Mouse (Mus musculus): ENCODE data around the gene Mff.

Gene Mff

DNA sequence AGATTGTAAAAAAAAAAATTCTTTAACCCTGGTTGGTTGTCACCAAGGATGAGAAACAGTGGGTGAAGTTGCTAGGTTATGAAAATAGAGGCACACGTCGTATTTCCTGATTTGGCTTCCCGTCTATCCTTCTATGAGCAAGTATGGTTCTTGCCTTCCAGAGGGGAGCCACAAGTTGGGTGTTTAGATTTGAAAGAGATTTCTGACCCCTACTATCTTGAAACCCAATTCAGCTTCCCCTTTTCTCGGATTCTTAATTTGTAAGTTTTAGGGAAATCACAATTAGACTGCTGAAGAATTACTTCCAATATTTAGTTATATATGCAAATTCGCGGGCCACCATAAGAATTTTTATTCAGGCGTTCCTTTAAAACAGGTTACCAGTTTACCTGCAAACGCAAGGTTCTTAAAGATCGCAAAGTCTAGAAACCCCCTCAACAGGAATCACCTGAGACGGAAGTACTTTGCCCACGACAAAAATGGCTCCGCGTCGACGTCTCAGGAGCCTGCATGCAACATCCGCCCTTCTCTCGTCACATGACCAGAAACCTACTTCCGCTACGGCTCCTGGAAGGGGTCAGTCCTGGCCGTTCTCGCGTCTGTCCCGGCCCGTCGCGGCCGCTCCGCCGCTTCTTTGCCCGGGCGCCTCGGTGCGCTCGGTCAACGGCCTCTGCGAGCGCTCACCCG is at the start of gene Mff:
Gene Mff (plus strand): TSS at position 552 of the 687 bp plus-strand sequence.
- DNase-seq, result peak; percentile 94

DNA sequence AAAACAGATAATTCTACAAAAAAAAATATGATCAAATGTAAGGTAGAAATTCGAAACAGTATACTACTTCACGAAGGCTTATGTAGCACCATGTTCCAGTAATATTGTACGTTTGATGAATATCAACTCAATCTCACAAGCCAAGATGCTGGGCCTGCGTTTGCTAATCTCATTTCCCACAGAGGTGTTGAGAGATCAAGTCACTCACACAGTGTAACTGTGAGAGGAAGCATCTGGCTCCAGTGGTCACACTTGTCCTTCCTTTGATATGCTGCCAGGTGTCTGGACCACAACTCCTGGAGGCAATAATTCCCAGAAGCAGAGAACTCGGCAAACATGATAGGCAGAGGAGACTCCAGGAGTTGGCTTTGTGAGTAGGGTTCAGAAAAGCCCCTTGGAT is 38.4 kb upstream of the Mff start:
- DNase-seq, result no peak

DNA sequence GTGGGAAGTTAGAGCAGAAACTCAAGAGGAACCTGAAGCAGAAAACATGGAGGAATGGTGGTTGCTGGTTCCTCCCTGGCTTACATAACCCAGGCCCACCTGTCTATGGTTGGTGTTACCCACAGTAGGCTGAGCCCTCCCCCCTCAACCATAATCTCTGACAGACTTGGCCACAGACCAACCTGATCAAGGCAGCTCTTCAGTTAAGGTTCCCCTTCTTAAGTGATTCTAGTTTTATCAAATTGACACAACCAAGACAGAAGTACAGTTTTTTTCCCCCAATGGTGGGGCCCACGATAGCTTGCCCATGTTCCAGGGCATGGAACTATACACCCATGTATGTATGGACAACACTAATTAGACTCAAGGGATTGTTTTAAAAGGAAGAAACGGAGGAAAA is 37.8 kb upstream of the Mff start:
- no peak for DNase-seq

DNA sequence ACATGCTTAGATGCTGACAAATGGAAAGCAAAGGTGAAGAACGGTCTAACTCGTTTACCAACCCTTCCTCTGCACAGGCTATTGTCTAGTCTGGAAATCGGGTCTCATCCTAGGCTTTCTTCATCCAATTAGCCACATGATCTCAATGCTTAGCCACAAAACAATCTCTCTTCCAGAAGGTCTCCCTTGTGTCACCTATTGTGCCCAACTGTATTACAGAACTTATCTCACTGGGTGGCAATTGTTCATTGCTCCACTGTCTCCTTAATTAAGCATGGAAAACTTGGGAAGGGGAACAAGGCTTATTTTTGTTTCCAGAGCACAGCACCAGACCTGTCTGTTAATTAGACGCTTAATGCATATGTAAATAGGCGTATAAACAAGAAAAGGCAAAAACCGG is 36.8 kb upstream of the Mff start:
- no peak for DNase-seq

DNA sequence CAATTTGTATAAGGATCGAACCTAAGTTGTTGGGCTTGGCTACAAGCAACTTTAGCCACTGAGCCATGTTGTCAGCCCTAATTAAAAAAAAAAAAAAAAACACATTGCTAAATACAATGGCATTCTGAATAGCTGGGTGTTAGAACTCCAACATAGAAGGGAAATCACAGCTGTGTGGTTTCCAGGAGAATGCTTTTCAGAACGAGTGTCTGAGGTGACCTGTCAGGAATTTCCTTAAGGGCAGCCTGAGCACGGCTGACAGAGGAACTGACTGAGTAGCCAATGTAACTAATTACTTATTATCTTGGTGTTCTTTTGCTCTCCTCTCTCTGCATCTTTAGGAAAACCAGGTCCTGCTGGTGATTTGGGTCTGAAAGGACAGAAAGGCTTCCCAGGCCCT is 28.8 kb upstream of the Mff start:
- DNase-seq, result no peak

DNA sequence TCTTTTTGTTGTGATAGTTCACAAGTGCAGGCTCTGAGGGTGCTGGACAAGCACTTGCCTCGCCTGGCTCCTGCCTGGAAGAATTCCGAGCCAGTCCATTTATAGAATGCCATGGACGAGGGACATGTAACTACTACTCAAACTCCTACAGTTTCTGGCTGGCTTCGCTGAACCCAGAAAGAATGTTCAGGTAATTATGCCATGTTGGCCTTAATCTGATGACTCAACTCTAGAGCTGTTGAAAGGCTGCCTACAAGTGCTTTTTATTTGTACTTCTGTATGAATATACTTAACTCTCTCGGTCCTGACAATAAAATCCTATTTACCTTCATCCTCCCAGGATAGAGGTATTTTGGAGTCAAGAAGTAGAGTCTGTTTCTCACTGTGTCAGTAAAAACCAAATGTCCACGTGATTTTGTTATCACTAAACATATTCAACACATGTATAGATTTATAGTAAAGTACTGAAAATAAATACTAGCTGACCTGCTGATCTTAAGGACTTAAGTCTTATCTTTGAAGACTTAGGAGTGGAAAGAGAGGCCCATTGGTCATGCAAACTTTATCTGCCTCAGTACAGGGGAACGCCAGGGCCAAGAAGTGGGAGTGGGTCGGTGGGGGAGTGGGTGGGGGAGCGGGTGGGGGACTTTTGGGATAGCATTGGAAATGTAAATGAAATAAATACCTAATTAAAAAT is 6.7 kb upstream of the Mff start:
- no peak for DNase-seq

DNA sequence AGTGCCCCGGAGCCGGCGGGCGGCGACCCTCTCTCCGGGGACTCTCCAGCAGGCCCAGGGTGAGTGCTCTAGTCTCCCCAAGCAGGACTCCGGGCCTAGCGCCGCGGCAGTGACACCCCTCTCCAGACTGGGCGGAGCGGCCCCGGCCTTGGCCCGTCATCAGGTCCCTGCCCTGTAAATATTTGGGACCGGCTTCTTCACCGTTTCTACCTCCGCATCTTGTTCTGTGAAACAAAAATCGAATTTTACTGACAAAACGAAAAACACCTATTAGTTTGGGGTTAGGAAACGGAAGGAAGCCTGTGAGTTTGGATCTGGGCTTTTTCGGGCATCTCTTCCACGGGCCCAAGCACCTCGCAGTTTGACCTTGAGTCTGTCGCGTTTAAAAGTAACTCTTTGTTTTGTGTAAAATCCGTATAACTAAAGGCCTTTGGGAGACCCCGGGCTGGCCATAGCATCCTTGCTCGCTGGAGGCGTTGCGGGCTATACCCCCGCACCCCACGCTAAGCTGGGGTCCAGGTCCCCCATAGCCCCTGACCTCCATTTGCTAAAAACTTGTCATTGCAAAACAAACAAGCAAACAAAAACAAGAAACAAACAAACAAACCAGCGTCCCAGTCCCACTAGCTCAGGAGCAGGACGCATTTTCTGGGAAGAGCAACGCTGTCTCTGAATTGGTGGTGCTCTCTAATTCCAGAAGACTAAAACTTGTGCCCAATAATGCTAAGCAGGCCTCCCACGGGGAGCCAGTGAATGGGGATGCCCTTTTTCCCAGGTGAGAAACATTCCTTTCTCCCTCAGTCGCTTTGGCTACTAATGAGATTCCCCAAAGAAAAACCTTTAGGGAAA is 560 bp downstream of the Mff start:
- DNase-seq, result no peak

DNA sequence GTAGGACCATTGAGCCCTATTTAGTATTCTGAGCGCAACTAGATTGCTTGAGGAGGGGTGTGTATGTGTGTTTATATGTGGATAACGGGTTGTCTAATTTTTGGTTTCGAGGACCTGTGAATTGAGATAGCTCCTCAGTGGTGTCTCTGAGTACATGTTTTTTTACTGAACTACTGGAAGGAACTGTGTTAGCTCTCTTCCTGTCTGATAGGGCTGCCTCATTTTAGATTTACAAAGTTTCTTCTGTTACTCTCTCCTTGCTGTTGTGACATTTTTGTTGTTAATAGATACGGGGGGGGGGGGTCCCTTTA is 1.1 kb downstream of the Mff start:
- DNase-seq, result no peak

DNA sequence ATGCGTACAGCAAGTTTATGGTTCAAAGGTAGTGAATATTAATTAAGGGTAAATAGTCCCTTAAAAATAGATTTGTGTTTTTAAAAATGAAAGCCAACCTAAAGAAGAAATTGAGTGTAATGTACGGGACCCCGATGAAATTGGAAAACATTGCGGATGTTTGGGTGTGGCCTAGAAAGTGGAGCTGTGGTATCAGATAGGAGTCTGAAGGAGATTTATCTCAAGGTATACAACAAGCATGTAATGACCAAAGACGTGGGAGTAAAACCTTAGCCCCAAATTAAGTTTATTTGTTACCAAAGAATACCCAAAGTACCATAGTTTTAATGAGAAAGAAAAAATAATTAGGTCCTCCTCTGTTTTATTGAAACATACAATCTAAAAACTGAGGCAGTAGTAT is 1.8 kb downstream of the Mff start:
- DNase-seq, result no peak

DNA sequence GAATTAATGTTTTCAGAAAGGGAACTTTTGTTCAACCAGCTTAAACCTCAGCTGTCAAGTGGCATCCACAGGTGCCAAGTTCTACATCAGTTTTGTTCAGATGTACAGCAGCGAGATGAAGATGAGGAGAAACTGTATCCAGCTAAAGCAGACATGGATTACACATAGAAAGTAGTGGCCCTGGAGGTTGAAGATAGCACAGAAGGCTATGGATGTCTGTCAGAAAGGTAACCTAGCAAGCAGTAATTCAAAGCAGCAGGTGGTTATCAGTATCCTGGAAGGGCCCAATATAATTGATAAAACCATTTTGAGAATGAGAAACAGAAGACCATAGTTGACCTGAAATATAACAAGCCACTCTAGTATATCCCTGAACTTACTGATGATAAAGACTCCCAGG is 8.7 kb downstream of the Mff start:
- no peak for DNase-seq

DNA sequence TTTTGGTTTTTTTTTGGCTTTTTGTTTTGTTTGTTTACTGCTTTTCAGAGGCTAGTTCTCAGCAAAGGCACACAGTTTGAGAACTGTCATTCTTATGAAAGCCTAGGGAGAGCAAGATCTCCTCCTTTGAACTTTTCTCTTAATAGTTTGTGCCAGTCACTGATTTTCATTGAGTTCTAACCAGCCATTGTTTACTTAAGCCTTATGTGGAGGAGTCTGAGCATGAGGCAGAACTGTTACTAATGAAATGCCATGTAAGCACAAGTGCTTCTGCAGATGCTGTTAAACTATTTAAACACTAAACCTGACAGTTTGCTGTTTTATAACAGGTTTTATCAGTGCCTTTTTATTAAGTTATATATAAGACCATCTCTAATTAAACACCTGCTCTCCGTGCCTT is 13.4 kb downstream of the Mff start:
- no peak for DNase-seq

DNA sequence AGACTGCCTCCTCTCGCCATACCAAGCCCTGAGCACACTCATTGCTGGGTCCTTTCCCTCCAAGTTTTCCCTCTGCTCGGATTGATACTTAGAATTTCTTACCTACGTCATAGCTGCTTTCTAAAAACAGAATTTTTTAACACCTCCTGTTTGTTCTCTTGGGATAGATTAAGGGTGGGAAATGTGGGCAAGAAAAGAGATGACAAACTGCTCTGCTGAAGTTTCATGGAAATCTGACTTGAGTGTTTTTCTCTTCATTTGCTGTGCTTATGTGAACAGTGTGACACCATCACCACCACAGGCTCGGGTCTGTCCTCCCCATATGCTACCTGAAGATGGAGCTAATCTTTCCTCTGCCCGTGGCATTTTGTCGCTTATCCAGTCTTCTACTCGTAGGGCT is 16.8 kb downstream of the Mff start:
- no peak for DNase-seq

DNA sequence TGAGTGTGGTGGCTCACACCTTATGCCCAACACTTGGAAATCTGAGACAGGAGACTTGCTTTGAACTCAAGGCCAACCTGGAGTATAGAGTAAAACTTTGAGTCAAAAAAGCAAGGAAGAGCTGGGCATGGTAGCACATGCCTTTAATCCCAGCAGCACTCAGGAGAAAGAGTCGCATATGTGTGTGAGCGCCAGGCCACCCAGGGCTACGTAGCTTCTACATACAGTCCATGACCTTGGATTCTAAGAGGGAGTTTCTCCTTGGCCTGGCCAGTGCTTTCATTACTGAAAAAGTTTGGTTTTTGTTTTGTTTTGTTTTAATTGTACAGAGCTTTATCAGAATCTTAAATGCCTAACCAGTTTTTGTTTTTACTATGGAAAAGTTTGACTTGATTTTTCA is 19.3 kb downstream of the Mff start:
- DNase-seq, result no peak

DNA sequence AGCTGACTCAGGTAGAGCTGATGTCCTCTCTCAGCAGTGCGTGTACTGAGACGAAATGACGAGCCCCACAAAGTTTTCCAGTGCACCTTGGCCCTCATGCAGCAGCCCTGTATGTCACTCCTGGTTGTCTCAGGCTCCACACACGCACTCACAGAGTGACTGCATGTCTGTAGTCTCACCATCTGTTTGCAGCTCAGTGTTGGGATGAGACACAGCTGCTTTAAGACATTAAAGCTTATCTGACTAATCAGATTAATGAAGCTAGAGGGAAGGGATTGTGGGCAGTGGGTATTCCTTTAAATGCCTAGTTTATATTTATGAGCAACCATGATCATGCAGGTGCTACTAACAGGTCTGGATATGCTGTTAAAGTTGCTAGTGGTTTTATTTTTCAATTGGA is 21.7 kb downstream of the Mff start:
- peak; percentile 23 for DNase-seq

DNA sequence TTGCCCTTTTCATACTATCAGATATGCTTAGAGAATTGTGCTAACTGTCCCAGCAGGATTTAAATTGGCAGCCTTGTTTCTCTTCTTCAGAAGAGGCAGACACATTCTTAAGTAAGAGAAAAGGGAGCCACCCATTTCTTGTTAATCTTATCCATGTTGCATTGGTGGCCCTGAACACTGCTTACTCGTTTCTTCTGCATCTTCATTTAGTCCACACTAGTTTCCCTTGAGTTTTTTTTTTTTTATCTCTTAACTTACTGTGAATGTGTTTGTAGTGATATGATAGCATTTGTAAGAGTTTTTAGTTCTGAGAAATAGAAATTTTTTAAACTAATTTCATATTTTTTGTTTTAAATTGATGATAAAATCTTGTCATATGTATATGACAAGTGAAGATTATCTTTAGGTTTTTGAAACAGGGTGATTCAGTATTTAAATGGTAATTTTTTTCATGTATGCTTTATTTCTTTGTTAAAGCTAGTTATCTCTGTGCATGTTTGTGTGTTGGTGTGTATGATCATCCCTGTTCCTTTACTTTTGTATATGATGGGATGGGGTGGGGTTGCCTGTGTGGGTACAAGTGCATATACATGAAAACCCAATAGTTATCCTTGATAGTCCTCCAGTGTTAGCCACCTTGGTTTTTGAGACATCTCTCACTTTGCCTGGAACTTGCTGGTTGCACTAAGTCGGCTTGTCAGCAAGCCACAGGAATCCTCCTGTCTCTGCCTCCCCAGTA is 23.2 kb downstream of the Mff start:
- no peak for DNase-seq

DNA sequence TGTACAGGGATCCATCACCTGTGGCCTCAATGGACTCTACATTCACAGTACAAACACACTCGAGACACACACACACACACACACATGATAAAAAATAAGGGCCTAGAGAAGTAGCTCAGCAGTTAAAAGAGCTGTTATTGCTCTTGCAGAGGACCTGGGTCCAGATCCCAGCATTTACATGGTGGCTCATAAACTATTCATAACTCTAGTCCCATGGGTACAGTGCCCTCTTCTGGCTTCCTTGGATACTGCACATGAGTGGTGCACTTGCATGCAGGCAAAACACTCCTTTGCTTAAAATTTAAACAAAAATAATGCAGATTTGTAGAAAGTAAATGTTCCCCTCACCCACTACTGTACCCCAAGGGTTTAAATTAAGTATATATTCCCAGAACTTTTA is 34.8 kb downstream of the Mff start:
- DNase-seq, result no peak

DNA sequence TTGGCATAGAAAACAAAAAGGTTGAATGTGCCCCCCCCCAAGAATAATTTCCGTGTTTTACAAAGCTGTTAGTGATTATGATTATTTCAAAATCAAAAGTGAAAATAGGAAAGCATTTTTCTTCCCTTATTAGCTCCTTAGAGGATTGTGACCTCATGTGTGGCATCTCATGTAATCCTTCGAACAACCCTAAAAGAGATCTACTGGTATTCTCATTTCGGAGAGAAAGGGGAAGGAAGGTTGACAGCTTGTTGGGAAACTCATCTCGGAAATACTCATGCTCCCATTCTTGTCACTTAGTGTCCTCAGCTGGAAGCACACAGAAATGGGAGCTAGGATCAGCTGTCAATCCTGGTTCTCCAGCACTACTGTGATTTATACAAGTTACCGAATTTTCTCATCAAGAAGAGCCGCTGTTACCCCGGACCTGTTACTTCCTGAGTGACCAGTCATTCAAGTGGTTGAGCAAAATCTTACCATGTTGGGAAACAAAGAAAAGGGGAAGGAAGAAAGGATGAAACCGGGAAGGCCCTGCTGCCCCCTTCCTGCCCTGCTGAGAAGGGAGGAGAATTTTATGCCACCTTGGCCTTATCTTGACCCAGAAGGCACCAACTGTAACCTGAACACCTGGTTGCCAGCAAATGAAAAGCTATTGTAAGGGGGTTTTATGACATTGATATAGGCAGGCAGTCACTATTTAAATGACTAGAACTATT is 36.9 kb downstream of the Mff start:
- no peak for DNase-seq

DNA sequence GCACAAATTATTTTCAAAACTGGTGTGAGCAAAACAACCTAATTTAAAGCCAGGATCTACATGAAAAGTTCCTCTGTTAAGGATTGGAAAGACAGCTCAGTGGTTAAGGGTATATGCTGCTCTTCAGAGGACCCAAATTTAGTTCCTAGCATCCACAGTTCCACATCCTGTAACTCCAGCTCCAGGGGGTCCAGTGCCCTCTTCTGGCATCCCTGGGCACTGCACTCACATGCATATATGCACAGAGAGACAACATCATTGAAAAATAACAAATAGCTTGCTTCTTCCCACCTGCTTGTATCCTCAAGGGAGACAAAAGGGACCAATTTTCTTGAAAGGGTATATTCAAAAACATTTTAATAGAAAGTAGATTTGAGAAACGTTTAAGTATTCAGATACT is 37.6 kb downstream of the Mff start:
- no peak for DNase-seq

DNA sequence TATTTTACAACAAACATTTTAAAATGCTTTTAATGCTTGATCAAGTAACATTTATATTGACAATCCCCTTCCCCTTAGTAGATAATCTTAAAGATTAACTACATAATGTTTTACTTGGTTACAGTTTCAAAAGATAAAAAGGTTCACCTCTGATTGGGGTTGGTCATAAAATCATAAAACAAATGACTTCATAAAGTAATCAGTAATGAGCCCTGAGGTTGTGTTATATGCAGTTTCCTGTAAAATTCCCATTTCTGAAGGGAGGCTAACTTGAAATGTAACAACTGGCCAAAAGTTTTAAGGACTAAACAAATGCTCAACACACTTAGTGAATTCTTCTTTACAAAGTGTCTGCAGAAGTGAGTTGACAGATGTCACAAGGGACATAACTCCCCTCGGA is 41.5 kb downstream of the Mff start:
- DNase-seq, result no peak

DNA sequence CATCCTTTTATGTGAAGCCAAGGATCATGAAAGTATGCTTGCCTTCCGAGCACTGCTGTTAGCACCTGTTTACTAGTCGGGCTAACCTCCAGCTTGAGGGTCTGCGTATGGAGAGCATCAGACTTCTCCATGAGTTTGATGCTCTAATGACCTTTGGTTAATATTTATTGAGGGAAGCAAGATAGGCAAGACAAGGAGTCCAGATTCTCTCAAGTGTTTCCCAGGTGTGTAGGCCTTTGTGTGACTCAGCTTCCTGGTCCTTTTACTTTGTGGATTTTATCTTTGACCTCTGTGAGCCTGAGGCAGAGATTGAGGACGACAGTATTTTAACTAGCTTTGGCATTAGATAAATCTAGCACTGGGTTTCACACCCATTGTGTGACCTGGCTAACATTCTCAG is 42.0 kb downstream of the Mff start:
- no peak for DNase-seq

DNA sequence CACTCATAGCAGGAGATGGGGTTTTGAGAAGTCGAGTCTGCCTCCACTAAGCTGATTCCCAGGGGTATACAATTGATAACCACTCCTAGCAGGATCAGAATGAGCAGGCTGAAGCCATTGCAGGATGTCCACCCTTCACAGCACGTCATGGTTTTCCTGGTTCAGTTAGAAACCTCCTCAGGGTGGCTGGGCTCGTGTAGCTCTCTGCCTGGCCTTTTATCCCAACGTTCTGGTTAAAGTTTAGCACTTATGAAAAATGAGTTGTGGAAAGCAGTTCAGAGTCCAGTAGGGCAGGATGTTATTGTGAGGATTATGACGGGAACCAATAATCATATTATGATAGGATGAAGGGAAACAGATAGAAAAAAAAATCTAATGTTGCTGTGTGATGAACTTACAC is 43.6 kb downstream of the Mff start, which contains the start of gene Tm4sf20:
Gene Tm4sf20 (minus strand): TSS at position 193 of the 400 bp plus-strand sequence.
- DNase-seq, result no peak

DNA sequence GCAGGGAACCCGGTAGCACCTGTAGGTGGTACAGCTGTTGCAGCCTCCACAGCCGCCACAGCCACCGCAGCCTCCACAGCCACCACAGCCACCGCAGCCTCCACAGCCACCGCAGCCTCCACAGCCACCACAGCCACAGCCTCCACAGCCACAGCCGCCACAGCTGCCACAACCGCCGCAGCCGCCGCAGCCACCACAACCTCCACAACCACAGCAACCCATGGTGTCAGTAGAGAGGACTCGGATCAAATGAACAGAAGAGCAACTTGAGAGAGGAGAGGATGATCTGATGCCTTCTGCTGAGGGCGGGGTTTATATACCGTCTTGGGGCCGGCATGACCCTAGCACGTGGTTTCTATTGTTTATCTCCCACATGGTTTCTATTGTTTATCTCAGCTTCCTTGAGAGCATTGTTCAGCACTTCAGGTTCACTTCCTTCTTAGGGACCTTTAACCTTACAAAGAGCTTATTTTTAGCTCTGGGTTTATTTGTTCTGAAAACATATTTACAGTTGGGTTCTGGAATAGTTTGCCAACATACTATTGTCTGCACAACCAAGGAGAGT is 46.4 kb downstream of the Mff start, which contains the start of gene Gm47791:
Gene Gm47791 (minus strand): TSS at position 222 of the 565 bp plus-strand sequence.
- no peak for DNase-seq
